Mouse (Mus musculus): ENCODE data around the gene Gpr137. TPM values are rescaled to one million over a fixed set of nuclear protein-coding genes. Genes with fewer than 3 reads are reported as not detected.

Gpr137 gene
- total and polyA plus RNA-seq, 3 experiments: 22.8 to 32.1 (median 24.9) TPM

DNA sequence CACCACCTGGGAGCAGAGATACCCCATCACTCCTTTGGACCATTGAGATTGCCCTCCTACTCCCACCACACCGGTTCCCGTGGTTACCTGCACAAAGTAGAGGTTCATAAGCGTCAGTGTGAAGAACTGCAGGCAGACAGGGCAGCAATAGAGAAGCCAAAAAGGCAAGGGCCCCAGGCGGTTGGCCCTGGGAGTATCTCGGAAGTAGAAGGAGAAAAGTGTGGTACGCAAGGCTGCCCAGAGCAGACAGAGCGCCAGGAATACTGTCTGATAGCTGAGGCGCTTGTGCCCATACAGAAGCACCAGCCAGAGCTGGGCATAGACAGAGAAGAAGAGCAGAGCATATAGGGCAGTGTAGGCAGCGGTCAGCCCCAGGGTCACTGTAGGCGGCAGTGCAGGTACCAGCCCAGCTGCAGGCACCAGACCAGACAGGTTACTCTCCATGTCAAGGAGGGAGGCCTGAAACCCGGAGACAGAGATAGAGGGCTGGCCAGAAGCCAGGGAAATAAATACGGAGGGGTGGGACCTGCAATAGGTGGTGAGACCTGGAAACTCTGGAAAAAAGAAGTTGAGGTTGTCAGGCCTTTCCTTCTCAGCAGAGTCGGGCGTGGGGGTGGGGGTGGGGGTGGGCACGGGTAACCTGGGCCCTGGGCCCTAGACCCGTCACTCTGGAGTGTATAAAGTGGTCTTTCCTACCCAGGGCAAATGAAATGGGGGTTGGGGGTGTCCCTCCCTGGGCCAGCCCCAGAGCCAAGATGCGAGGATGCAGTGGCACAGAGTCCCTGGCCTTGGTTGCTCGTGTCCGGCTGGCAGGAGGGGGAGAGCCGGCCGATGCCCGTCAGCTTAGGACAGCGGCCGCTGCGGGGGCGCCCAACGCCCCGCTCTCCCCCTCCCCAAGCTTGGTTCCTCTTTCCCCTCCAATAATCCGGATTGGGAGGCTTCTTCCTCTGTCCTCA lies 1.6 kb downstream of the Gpr137 start:
- Histone ChIP-seq H3K36me3 (replicated peaks) (peaks cover 39% of the 10 kb centered on the region), H3K4me1 (ENCODE audit: insufficient read depth, low read depth, low read length) (peaks cover 37% of the 10 kb centered on the region), H3K27me3 (ENCODE audit: insufficient read depth, low read length) (peaks cover 4% of the 10 kb centered on the region; the same call in 1 of the 2 replicates), H3K9me3 (replicated peaks) (no peaks in the 10 kb centered on the region), H3K4me3 (ENCODE audit: low read depth, low read length) (peak overlapping the region; percentile 84)
- peak; percentile 26 for DNase-seq (ENCODE audit: low spot score)
- no peak for ATAC-seq (ENCODE audit: extremely low read depth, insufficient number of reproducible peaks, low FRiP score, poor library complexity, severe bottlenecking)
- no peak for TF ChIP-seq CTCF (IDR thresholded peaks at IDR 0.05; ENCODE audit: low read depth, low read length)
- no peak for TF ChIP-seq GATA2 (IDR thresholded peaks at IDR 0.05; ENCODE audit: borderline replicate concordance, low read depth, low read length)
- no peak for TF ChIP-seq POLR2AphosphoS5 (IDR thresholded peaks at IDR 0.05; ENCODE audit: insufficient replicate concordance, low read depth, low read length)
- no peak for TF ChIP-seq TAL1 (conservative IDR thresholded peaks at IDR 0.05; ENCODE audit: low read depth, low read length)
- no peak for TF ChIP-seq GATA1 (IDR thresholded peaks at IDR 0.05; ENCODE audit: borderline replicate concordance, low read length)

DNA sequence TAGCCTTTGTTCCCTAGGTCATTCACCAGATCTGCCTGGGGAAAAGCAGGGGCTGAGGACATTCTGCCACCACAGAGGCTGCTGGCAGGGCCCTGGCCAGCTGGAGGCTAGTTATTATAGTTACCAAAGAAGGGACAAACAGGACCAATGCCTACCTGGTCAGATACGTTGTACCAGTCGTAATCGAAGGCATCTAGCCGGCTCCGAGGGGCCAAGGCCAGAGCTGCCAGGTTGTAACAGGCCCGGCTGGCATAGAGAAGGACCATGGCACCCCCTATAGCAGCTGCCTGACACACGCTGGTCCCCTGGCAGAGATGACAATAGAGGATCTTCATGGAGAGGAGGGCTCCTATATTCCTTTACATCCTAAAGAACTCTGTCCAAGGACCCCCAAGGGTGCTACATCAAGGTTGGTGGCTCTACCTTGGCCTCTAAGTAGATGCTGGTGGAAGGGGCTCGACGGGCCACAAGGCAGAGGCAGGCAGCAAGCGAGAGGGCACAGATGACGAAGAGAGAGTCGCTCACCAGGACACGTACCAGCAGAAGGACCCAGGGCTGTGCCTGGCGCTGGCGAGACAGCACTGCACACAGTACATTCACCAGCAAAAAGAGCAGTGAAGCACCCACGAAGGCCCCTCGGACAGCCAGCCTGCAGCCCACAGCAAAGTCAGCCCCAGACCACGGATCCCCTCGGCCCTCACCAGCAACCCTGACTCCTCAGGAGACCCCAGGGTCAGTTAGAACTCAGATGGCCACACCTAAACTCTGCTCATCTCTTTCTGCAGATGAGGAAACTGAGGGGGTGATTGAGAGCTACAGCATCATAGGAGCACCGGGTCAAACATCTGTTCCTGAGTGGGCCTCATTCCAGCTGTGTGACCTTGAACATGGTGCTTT lies 2.9 kb downstream of the Gpr137 start:
- Histone ChIP-seq H3K4me3 (ENCODE audit: low read depth, low read length) (peak overlapping the region; percentile 28; the same call in 1 of the 2 replicates), H3K4me1 (ENCODE audit: insufficient read depth, low read depth, low read length) (peaks cover 33% of the 10 kb centered on the region), H3K36me3 (replicated peaks) (peaks cover 31% of the 10 kb centered on the region), H3K27me3 (ENCODE audit: insufficient read depth, low read length) (peaks cover 12% of the 10 kb centered on the region), H3K9me3 (replicated peaks) (no peaks in the 10 kb centered on the region)
- TF ChIP-seq GATA2 (IDR thresholded peaks at IDR 0.05; ENCODE audit: borderline replicate concordance, low read depth, low read length): no peak
- TF ChIP-seq GATA1 (IDR thresholded peaks at IDR 0.05; ENCODE audit: borderline replicate concordance, low read length): no peak
- TF ChIP-seq TAL1 (conservative IDR thresholded peaks at IDR 0.05; ENCODE audit: low read depth, low read length): no peak
- TF ChIP-seq CTCF (IDR thresholded peaks at IDR 0.05; ENCODE audit: low read depth, low read length): no peak
- TF ChIP-seq POLR2AphosphoS5 (IDR thresholded peaks at IDR 0.05; ENCODE audit: insufficient replicate concordance, low read depth, low read length): no peak
- ATAC-seq (ENCODE audit: extremely low read depth, insufficient number of reproducible peaks, low FRiP score, poor library complexity, severe bottlenecking): no peak
- no peak for DNase-seq (ENCODE audit: low spot score)

DNA sequence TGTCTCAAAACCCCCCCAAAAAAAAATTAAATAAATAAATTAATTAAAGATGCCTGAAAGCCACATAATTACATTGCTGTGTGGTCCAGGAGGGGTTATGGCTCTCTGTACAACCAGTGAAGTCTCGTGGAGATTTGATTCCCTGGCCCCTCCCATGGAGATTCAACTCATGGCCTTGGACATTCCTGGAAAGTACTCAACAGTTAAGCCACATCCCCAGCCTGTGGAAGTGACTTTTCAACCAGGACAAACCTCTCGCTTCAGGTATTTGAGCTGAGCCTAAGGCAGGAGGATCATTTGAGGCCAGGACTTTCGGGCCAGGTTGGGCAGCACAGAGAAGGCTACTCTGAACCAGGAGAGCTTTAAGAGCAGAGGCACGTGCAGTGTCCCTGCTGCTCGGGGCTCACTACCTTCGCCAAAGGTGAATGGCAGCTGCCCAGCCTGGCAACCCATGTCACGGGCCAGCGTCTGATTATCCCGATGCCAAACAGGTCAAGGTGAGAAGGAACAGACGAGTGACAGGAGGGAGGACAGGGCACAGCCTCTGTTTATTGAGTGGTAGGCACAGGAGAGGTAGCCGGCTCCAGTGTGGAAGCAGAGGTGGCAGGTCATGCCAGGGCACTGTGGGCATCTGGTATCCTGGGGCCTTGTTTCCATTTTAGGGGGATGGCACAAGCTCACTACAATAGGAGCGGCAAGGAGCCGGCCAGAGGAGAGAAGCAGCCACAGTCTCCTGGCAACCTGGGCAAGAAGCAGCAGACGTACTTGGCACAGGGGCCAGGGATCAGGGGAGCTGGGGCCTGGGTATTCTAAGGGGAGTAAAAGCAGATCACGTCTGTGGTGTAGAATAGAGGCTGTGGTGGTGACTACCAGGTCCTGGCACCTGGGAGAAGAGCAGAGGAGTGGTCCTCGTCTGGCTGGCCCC lies 4.5 kb downstream of the Gpr137 start:
- H3K4me1 ChIP-seq (ENCODE audit: insufficient read depth, low read depth, low read length): peaks cover 29% of the 10 kb centered on the region
- no peak for TF ChIP-seq CTCF (IDR thresholded peaks at IDR 0.05; ENCODE audit: low read depth, low read length)
- TF ChIP-seq GATA1 (IDR thresholded peaks at IDR 0.05; ENCODE audit: borderline replicate concordance, low read length): no peak
- TF ChIP-seq POLR2AphosphoS5 (IDR thresholded peaks at IDR 0.05; ENCODE audit: insufficient replicate concordance, low read depth, low read length): no peak
- no peak for TF ChIP-seq GATA2 (IDR thresholded peaks at IDR 0.05; ENCODE audit: borderline replicate concordance, low read depth, low read length)
- TF ChIP-seq TAL1 (conservative IDR thresholded peaks at IDR 0.05; ENCODE audit: low read depth, low read length): no peak

DNA sequence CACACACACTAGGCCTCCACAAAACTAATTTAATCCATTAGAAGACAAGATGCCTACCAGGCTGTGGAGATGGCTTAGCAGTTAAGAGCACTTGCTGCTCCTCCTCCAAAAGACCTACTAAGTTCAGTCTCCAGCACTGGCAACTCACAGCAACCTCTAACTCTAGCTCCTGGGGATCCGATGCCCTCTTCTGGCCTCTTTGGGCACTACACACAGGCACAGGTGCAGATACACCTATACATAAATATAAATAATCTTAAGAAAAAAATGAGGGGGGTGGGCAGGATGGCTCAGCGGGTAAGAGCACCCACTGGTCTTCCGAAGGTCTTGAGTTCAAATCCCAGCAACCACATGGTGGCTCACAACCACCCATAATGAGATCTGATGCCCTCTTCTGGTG lies 6.0 kb downstream of the Gpr137 start:
- H3K27me3 ChIP-seq (ENCODE audit: insufficient read depth, low read length): peaks cover 42% of the 10 kb centered on the region
- no peak for DNase-seq (ENCODE audit: low spot score)

More for the DNA sequence above, 4.5 kb downstream of the Gpr137 start:
- H3K36me3 ChIP-seq (replicated peaks): peaks cover 24% of the 10 kb centered on the region
- no peak for DNase-seq (ENCODE audit: low spot score)
- H3K9me3 ChIP-seq (replicated peaks): peaks cover 8% of the 10 kb centered on the region
- peaks cover 28% of the 10 kb centered on the region for H3K27me3 ChIP-seq (ENCODE audit: insufficient read depth, low read length)
- no peak overlapping the region for H3K4me3 ChIP-seq (ENCODE audit: low read depth, low read length)
- no peak for ATAC-seq (ENCODE audit: extremely low read depth, insufficient number of reproducible peaks, low FRiP score, poor library complexity, severe bottlenecking)

More for the DNA sequence above, 6.0 kb downstream of the Gpr137 start:
- no peak overlapping the region for H3K4me3 ChIP-seq (ENCODE audit: low read depth, low read length)
- peaks cover 8% of the 10 kb centered on the region for H3K9me3 ChIP-seq (replicated peaks)
- TF ChIP-seq TAL1 (conservative IDR thresholded peaks at IDR 0.05; ENCODE audit: low read depth, low read length) (no peak), GATA2 (IDR thresholded peaks at IDR 0.05; ENCODE audit: borderline replicate concordance, low read depth, low read length) (no peak), GATA1 (IDR thresholded peaks at IDR 0.05; ENCODE audit: borderline replicate concordance, low read length) (no peak), CTCF (IDR thresholded peaks at IDR 0.05; ENCODE audit: low read depth, low read length) (0 out of 2 replicates have a peak, but pooled peaks have one; percentile 22), POLR2AphosphoS5 (IDR thresholded peaks at IDR 0.05; ENCODE audit: insufficient replicate concordance, low read depth, low read length) (no peak)
- H3K4me1 ChIP-seq (ENCODE audit: insufficient read depth, low read depth, low read length): peaks cover 25% of the 10 kb centered on the region
- H3K36me3 ChIP-seq (replicated peaks): peaks cover 24% of the 10 kb centered on the region
- ATAC-seq (ENCODE audit: extremely low read depth, insufficient number of reproducible peaks, low FRiP score, poor library complexity, severe bottlenecking): no peak
